Mouse (Mus musculus): ENCODE measurements around the gene Ano4.

Ano4 gene

DNA sequence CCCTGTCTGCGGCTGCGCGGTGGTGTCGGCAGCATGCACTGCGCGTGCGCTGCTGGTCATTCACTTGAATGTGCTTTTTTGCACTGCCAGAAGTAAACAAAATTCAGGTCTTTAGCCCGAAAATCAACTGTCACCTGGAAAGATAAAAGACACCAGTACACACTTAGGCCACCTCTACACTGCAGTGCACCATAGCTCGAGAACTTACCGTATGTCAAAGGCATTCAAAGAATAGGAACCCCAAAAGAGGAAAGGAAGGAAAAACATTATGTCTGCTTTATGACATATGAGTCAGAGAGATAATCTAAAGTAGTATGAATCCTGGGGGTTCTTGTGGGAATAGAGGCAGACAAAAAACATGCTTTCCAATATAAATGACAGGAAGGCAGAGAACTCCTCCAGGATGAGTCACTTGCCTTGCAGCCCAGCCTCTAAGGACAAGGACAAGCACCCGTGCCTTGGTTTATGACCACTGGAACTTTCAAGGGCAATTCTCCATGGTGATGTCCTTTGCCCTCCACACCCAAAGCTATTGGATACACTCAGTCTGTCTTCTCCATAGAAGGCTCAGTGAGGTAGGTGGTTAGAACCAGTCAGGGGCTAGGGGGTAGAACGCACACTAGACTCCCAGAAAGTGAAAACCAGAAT is 394.8 kb downstream of the Ano4 start:
- no peak for DNase-seq (ENCODE audit: low spot score)
